Comparison of ENCODE assay signal across 18 mouse cellular contexts in genomic region chr12:99347512-99347911, GRCm38 (mm10).
DNase-seq lines count a peak whose midpoint lies in the region; ATAC-seq and TF ChIP-seq lines count a peak whose summit lies in the region.
"Had no signal": no experiment of that assay in that cellular context is flagged by ENCODE, and none has a peak within 500 bp of the region (broad histone marks: within the 10 kb centered on the region; RNA-seq: fewer than 3 reads in every experiment).

No protein-coding gene starts in this region.

- peak; percentile 14; the same call in 1 of the 2 replicates for ATAC-seq in monocyte, adult 5-6 weeks (replicated peaks; ENCODE audit: insufficient number of reproducible peaks, low FRiP score, low TSS enrichment, poor library complexity, severe bottlenecking)

- DNase-seq in gastrocnemius, adult 2 months = no peak
- no peak for DNase-seq in gastrocnemius, postnatal 14 days
- peak; percentile 34 to 68 for DNase-seq in kidney, postnatal 36 days
- DNase-seq in kidney, postnatal 25 days = no peak
- DNase-seq in adipocyte (ENCODE audit: low spot score) = peak; percentile 78
- DNase-seq in thymus, postnatal 14 days = no peak
- DNase-seq: adrenal gland, adult 8-10 months; cerebellum, postnatal 10 days; gastrocnemius, postnatal 10 days; midbrain, embryonic 14.5 days; spleen, adult 18-20 months; thymus, adult 18-20 months had no signal

- no peak overlapping the region for H3K4me3 ChIP-seq in gastrocnemius, adult 2 months
- H3K4me3 ChIP-seq: embryonic facial prominence, embryonic 13.5 days; limb, embryonic 13.5 days; liver, embryonic 15.5 days; neural tube, embryonic 15.5 days had no signal

- intact Hi-C loops in gastrocnemius, adult 2 months (cut with DNase I) = loop anchor here (5.0 kb wide), 1 partner anchor 45 kb away; no protein-coding TSS in a partner anchor
- intact Hi-C loops in gastrocnemius, postnatal 14 days (cut with DNase I; ENCODE audit: low total_unique reads) = no loop called here

- TF ChIP-seq CTCF in gastrocnemius, adult 2 months (IDR thresholded peaks at IDR 0.05) = no peak

- peak overlapping the region; percentile 75; the same call in 1 of the 2 replicates for H3K27ac ChIP-seq in gastrocnemius, adult 2 months
- H3K27ac ChIP-seq: embryonic facial prominence, embryonic 13.5 days; hindbrain, embryonic 14.5 days; limb, embryonic 13.5 days; neural tube, embryonic 15.5 days had no signal

Comparison
In these comparisons a context has a peak if more than half of its experiments do, and no peak if none do; other contexts are left out.
1. DNase-seq: peak in kidney, postnatal 36 days (2 of 2) and adipocyte (single experiment); none in gastrocnemius, adult 2 months (single experiment), gastrocnemius, postnatal 14 days (single experiment), kidney, postnatal 25 days (0 of 2) and thymus, postnatal 14 days (single experiment).